ENCODE assay signal across 14 mouse cellular contexts in the genomic region with DNA sequence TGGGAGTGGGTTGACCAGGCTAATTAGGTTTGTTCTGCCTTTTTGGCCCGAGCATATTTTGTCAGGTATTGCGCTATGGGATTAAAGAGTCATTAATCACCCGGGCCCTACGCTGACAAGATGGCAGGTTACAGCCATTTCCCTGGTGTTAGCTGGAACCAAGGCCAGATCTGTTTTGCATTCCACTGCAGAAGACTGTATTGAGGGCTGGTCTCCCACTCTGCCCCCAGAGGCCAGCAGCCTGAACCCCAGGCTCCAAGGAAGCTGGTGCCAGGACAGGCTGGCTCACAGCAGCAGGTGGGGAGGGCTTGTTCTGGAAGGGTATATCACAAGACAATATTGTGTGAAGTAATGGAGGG.
A peak's percentile ranks its signal among the peaks of the same experiment; 100 is the strongest.
DNase-seq lines count a peak whose midpoint lies in the region; ATAC-seq lines count a peak whose summit lies in the region.
"Had no signal": no experiment of that assay in that cellular context is flagged by ENCODE, and none has a peak within 500 bp of the region (broad histone marks: within the 10 kb centered on the region; RNA-seq: fewer than 3 reads in every experiment).

No protein-coding gene starts in this region.

- no peak overlapping the region for H3K4me3 ChIP-seq in forebrain, embryonic 11.5 days (ENCODE audit: low read depth, low read length)
- no peak overlapping the region for H3K4me3 ChIP-seq in hindbrain, embryonic 13.5 days
- H3K4me3 ChIP-seq in midbrain, embryonic 16.5 days (ENCODE audit: low read depth, low read length): no peak overlapping the region
- H3K4me3 ChIP-seq: intestine, embryonic 15.5 days had no signal

- peak overlapping the region; percentile 19; the same call in 1 of the 2 replicates for H3K4me2 ChIP-seq in forebrain, embryonic 11.5 days (ENCODE audit: low read depth, low read length, severe bottlenecking)
- no peak overlapping the region for H3K4me2 ChIP-seq in hindbrain, embryonic 13.5 days
- no peak overlapping the region for H3K4me2 ChIP-seq in midbrain, embryonic 16.5 days (ENCODE audit: low read length)
- H3K4me2 ChIP-seq: intestine, embryonic 15.5 days had no signal

- peaks cover 6% of the 10 kb centered on the region for H3K4me1 ChIP-seq in forebrain, embryonic 11.5 days (replicated peaks; ENCODE audit: control insufficient read depth, insufficient read depth, low read length)
- peaks cover 13% of the 10 kb centered on the region for H3K4me1 ChIP-seq in hindbrain, embryonic 13.5 days (replicated peaks)
- no peaks in the 10 kb centered on the region for H3K4me1 ChIP-seq in midbrain, embryonic 16.5 days (ENCODE audit: control insufficient read depth, insufficient read depth, low read length)

- H3K9ac ChIP-seq in forebrain, embryonic 11.5 days (ENCODE audit: low read length): no peak overlapping the region
- H3K9ac ChIP-seq in hindbrain, embryonic 13.5 days: no peak overlapping the region
- H3K9ac ChIP-seq in midbrain, embryonic 16.5 days (ENCODE audit: low read depth, low read length): no peak overlapping the region
- H3K9ac ChIP-seq: intestine, embryonic 15.5 days had no signal

- H3K27ac ChIP-seq in forebrain, embryonic 11.5 days (ENCODE audit: low read depth, low read length): no peak overlapping the region
- no peak overlapping the region for H3K27ac ChIP-seq in hindbrain, embryonic 13.5 days
- H3K27ac ChIP-seq in midbrain, embryonic 16.5 days (ENCODE audit: low read length): no peak overlapping the region
- H3K27ac ChIP-seq: intestine, embryonic 15.5 days had no signal

- H3K27me3 ChIP-seq in forebrain, embryonic 11.5 days (ENCODE audit: control insufficient read depth, insufficient read depth, low read length): peaks cover 80% of the 10 kb centered on the region
- peaks cover 98% of the 10 kb centered on the region for H3K27me3 ChIP-seq in hindbrain, embryonic 13.5 days
- peaks cover 25% of the 10 kb centered on the region for H3K27me3 ChIP-seq in midbrain, embryonic 16.5 days (ENCODE audit: control insufficient read depth, insufficient read depth, low read depth, low read length)
- H3K27me3 ChIP-seq: intestine, embryonic 15.5 days; Patski had no signal

- peak; percentile 54 for DNase-seq in embryo, embryonic 10 days (ENCODE audit: low spot score)
- no peak for DNase-seq in embryo, embryonic 9.5 days (ENCODE audit: extremely low spot score)
- no peak for DNase-seq in forebrain, embryonic 11.5 days (ENCODE audit: low spot score)
- no peak for DNase-seq in cerebellum, adult 18-20 months
- DNase-seq in cerebellum, adult 11 months: no peak
- DNase-seq in adipocyte (ENCODE audit: low spot score): no peak
- DNase-seq: adrenal gland, adult 8-10 months; gastrocnemius, postnatal 36 days; heart, postnatal 10 days had no signal

- H3K9me3 ChIP-seq in forebrain, embryonic 11.5 days (ENCODE audit: control insufficient read depth, low read length): no peaks in the 10 kb centered on the region
- H3K9me3 ChIP-seq in hindbrain, embryonic 13.5 days: no peaks in the 10 kb centered on the region; the same call in 1 of the 2 replicates
- H3K9me3 ChIP-seq in midbrain, embryonic 16.5 days (replicated peaks; ENCODE audit: control insufficient read depth, low read length, poor library complexity, severe bottlenecking): peaks cover 4% of the 10 kb centered on the region; the same call in 1 of the 2 replicates
- H3K9me3 ChIP-seq: intestine, embryonic 15.5 days had no signal

- H3K36me3 ChIP-seq in forebrain, embryonic 11.5 days (ENCODE audit: control insufficient read depth, insufficient read depth, low read length): no peaks in the 10 kb centered on the region
- no peaks in the 10 kb centered on the region for H3K36me3 ChIP-seq in hindbrain, embryonic 13.5 days
- H3K36me3 ChIP-seq in midbrain, embryonic 16.5 days (ENCODE audit: control insufficient read depth, insufficient read depth, low read length): no peaks in the 10 kb centered on the region
- H3K36me3 ChIP-seq: intestine, embryonic 15.5 days had no signal

- ATAC-seq in forebrain, embryonic 11.5 days (replicated peaks; ENCODE audit: low FRiP score): peak; percentile 55
- ATAC-seq in hindbrain, embryonic 13.5 days (ENCODE audit: low FRiP score): peak; percentile 69
- peak; percentile 33; the same call in 1 of the 2 replicates for ATAC-seq in midbrain, embryonic 16.5 days
- ATAC-seq: intestine, embryonic 15.5 days; lung, postnatal 0 days; Patski had no signal

- WGBS in forebrain, embryonic 11.5 days: 33% methylated on average over 4 of the region's 4 CpGs
- 16% methylated on average over 4 of the region's 4 CpGs for WGBS in hindbrain, embryonic 13.5 days
- 19% methylated on average over 4 of the region's 4 CpGs for whole genome bisulfite sequencing in midbrain, embryonic 16.5 days
